Mouse (Mus musculus) limb, embryonic 14.5 days (tissue): ENCODE data around the gene Nfyc. TPM values are rescaled to one million over a fixed set of nuclear protein-coding genes. Genes with fewer than 3 reads are reported as not detected.
A peak's percentile ranks its signal among the peaks of the same experiment; 100 is the strongest.

Source experiments
- ATAC-seq: fragments of 200-750 bp; cut with Nextera tagmentation; 2 replicates; pipeline ENCODE4 v1.8.0; 2017; ENCODE audit warnings: low read depth, moderate number of reproducible peaks, moderate TSS enrichment; ENCODE audit not compliant: low FRiP score
- DNase-seq: peaks from one replicate; pipeline ENCODE4 v3.0.0-alpha.2; 2015; ENCODE audit warnings: low spot score
- H3K27ac ChIP-seq: fragments of 300-500 bp; sonication (generic); replicated peaks from 2 replicates; pipeline ENCODE4 v1.5.1; 2014; ENCODE audit warnings: low read depth, mild to moderate bottlenecking, low read length, moderate library complexity, mixed read lengths
- H3K27me3 ChIP-seq: fragments of 300-500 bp; sonication (generic); 2 replicates; pipeline ENCODE4 v1.6.1; 2014; ENCODE audit warnings: low read length, mixed read lengths; ENCODE audit not compliant: control insufficient read depth, insufficient read depth
- H3K36me3 ChIP-seq: fragments of 300-500 bp; sonication (generic); 2 replicates; pipeline ENCODE4 v1.6.1; 2014; ENCODE audit warnings: mild to moderate bottlenecking, low read length, moderate library complexity, mixed read lengths; ENCODE audit not compliant: control insufficient read depth, insufficient read depth
- H3K4me1 ChIP-seq: fragments of 300-500 bp; sonication (generic); 2 replicates; pipeline ENCODE4 v1.6.1; 2014; ENCODE audit warnings: antibody characterized with exemption, low read length, mixed read lengths; ENCODE audit not compliant: control insufficient read depth, insufficient read depth
- H3K4me2 ChIP-seq: fragments of 300-500 bp; sonication (generic); replicated peaks from 2 replicates; pipeline ENCODE4 v1.6.1; 2014; ENCODE audit warnings: low read depth, mild to moderate bottlenecking, low read length, moderate library complexity; ENCODE audit not compliant: severe bottlenecking
- H3K4me3 ChIP-seq: fragments of 300-500 bp; sonication (generic); replicated peaks from 2 replicates; pipeline ENCODE4 v1.5.1; 2014; ENCODE audit warnings: low read length
- H3K9ac ChIP-seq: fragments of 300-500 bp; sonication (generic); 2 replicates; pipeline ENCODE4 v1.6.1; 2014; ENCODE audit warnings: mild to moderate bottlenecking, low read depth, low read length, moderate library complexity; ENCODE audit not compliant: severe bottlenecking
- H3K9me3 ChIP-seq: fragments of 300-500 bp; sonication (generic); 2 replicates; pipeline ENCODE4 v1.6.1; 2016; ENCODE audit warnings: low read length; ENCODE audit not compliant: control insufficient read depth
- POLR2A ChIP-seq: fragments of 200-500 bp; IDR thresholded peaks from 2 replicates; pipeline ENCODE4 v1.8.0; 2012; ENCODE audit warnings: inconsistent platforms, mild to moderate bottlenecking, moderate library complexity, borderline replicate concordance; ENCODE audit not compliant: insufficient read depth, insufficient read length; ENCODE audit errors: extremely low read depth
- WGBS: fragments of 180-500 bp; shearing (Covaris S2); extraction: QIAGEN DNeasy Blood & Tissue Kit; methylation state at CpG from one replicate; pipeline ENCODE4 v1.1.7; 2014; 5-methylcytosine and 5-hydroxymethylcytosine counted together
- polyA plus RNA-seq, 2 experiments: library from polyadenylated mRNA; depleted of rRNA in 1 of 2; stranded (reverse) in 1 of 2; unstranded in 1 of 2; fragments of >200 nt; fragmentation: Nextera tagmentation in 1 of 2; extraction: Ambion mirVana in 1 of 2; gene quantifications; 2 replicates each; pipeline versions ENCODE4 v1.2.1 to v1.2.3; 2012 to 2014

Gene Nfyc
- polyA plus RNA-seq, 2 experiments: 108 to 170 TPM

DNA sequence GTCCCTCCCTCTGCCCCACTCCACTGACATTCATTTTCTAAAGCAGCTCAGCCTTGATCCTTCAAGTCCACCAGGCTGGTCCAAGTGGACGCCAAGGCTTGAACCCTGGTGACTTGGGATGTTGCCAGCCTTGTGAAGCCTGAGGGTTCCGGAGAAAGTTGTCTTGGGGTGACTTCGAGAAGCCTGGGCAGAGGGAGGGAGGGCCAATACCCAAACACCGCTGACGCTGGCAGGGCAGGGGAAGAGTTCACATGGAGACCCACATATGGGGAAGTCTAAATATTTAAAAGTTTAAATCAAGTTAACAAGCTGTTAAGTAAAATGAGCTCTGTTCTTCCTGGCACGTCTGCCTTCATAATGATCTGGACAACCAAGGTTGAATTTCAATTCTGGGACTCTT lies 98.6 kb downstream of the Nfyc start:
- Histone ChIP-seq H3K27me3 (no peaks in the 10 kb centered on the region), H3K9me3 (no peaks in the 10 kb centered on the region), H3K9ac (no peak overlapping the region), H3K36me3 (no peaks in the 10 kb centered on the region), H3K4me2 (no peak overlapping the region), H3K27ac (no peak overlapping the region), H3K4me1 (peaks cover 14% of the 10 kb centered on the region; the same call in 1 of the 2 replicates), H3K4me3 (no peak overlapping the region)
- TF ChIP-seq POLR2A: no peak
- WGBS: 70% methylated on average over 6 of the region's 6 CpGs
- DNase-seq (no peak), ATAC-seq (no peak)

GRCm38 (mm10) chr4:120731030-120731644 lies 100.2 kb downstream of the Nfyc start:
- ATAC-seq (peak; percentile 90), DNase-seq (peak; percentile 77)
- Histone ChIP-seq H3K9ac (peak overlapping the region; percentile 46), H3K27ac (no peak overlapping the region), H3K36me3 (no peaks in the 10 kb centered on the region), H3K9me3 (no peaks in the 10 kb centered on the region), H3K4me2 (peak overlapping the region; percentile 91), H3K4me3 (peak overlapping the region; percentile 44), H3K4me1 (peaks cover 14% of the 10 kb centered on the region), H3K27me3 (no peaks in the 10 kb centered on the region)
- under 1% methylated on average over 39 of the region's 40 CpGs for WGBS
- no peak for TF ChIP-seq POLR2A

DNA sequence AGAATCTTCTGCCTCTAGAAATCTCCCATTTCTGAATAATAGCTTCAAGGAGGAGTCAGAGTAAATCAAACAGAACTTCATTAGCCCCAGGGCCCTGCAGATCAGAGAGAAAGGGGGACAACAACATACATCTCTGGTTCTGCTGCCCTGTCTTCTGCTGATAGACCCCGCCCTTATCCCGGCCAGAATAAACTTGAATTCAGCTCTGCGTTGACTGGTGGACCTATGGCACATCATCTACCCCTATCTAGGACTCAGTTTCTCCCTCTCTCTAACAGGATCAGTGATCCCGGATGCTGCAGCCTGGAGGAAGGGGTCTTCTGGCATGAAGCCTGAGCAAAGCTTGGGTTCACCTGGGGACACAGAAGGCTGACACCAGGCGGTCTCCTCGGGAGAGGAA lies 100.8 kb downstream of the Nfyc start:
- Histone ChIP-seq H3K36me3 (no peaks in the 10 kb centered on the region), H3K4me2 (peak overlapping the region; percentile 91), H3K9me3 (no peaks in the 10 kb centered on the region), H3K27me3 (no peaks in the 10 kb centered on the region), H3K4me3 (peak overlapping the region; percentile 44), H3K9ac (no peak overlapping the region), H3K4me1 (peaks cover 16% of the 10 kb centered on the region), H3K27ac (no peak overlapping the region)
- ATAC-seq (no peak), DNase-seq (no peak)
- no peak for TF ChIP-seq POLR2A
- 31% methylated on average over 6 of the region's 6 CpGs for WGBS

GRCm38 (mm10) chr4:120730146-120730545 lies 101.2 kb downstream of the Nfyc start:
- ATAC-seq: no peak
- no peak for DNase-seq
- 56% methylated on average over 6 of the region's 6 CpGs for WGBS
- peaks cover 16% of the 10 kb centered on the region for H3K4me1 ChIP-seq
- no peak overlapping the region for H3K9ac ChIP-seq
- H3K27me3 ChIP-seq: no peaks in the 10 kb centered on the region
- TF ChIP-seq POLR2A: no peak
- no peak overlapping the region for H3K27ac ChIP-seq
- no peak overlapping the region for H3K4me3 ChIP-seq
- no peak overlapping the region for H3K4me2 ChIP-seq
- no peaks in the 10 kb centered on the region for H3K9me3 ChIP-seq
- H3K36me3 ChIP-seq: no peaks in the 10 kb centered on the region

DNA sequence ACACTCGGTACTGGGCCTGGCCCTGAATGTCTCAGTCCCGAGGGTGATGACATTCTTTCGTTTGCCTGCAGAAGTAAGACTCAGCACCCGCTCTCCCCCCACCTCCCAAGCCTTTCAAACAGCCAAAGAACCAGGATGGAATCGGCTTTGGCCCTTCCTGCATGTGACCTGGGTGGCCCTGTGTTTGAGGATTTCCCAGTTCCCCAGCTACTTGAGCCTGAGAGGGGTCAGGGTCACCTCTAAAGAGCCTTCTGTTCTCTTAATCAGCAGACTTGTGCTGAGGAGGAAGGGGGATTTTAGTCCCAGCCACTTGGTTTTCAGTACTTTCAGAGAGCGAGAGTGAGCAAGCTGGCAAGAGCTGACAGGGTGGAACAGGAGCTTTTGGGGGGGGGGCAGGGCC lies 101.9 kb downstream of the Nfyc start:
- H3K36me3 ChIP-seq: no peaks in the 10 kb centered on the region
- H3K9me3 ChIP-seq: no peaks in the 10 kb centered on the region
- H3K4me3 ChIP-seq: no peak overlapping the region
- H3K27me3 ChIP-seq: no peaks in the 10 kb centered on the region
- H3K9ac ChIP-seq: no peak overlapping the region
- no peak overlapping the region for H3K27ac ChIP-seq
- no peak overlapping the region for H3K4me2 ChIP-seq
- TF ChIP-seq POLR2A: no peak
- peaks cover 16% of the 10 kb centered on the region for H3K4me1 ChIP-seq
- DNase-seq (no peak), ATAC-seq (no peak)
- whole genome bisulfite sequencing: 44% methylated on average over 6 of the region's 6 CpGs

GRCm38 (mm10) chr4:120727842-120728241 lies 103.5 kb downstream of the Nfyc start:
- H3K27me3 ChIP-seq: no peaks in the 10 kb centered on the region
- H3K4me3 ChIP-seq: no peak overlapping the region
- H3K27ac ChIP-seq: no peak overlapping the region
- 79% methylated on average over 11 of the region's 11 CpGs for WGBS
- no peak for TF ChIP-seq POLR2A
- DNase-seq (no peak), ATAC-seq (no peak)
- no peaks in the 10 kb centered on the region for H3K9me3 ChIP-seq
- H3K4me1 ChIP-seq: peaks cover 16% of the 10 kb centered on the region
- H3K9ac ChIP-seq: no peak overlapping the region
- no peak overlapping the region for H3K4me2 ChIP-seq
- no peaks in the 10 kb centered on the region for H3K36me3 ChIP-seq
